Mouse (Mus musculus) neutrophil, adult 5-6 weeks (primary cell): ENCODE measurements around the gene Rnf169. TPM values are rescaled to one million over a fixed set of nuclear protein-coding genes. Genes with fewer than 3 reads are reported as not detected.

Experiments
- ATAC-seq: fragments of 151-379, 151-347 bp; 2 replicates; pipeline ENCODE4 v1.8.0; 2017; ENCODE audit warnings: mild to moderate bottlenecking, moderate TSS enrichment; ENCODE audit not compliant: insufficient number of reproducible peaks, poor library complexity, low FRiP score, severe bottlenecking; ENCODE audit errors: extremely low read depth
- total RNA-seq: library from RNA; stranded (forward); fragments of 200-1000 nt; gene quantifications from 2 replicates; pipeline ENCODE4 v1.2.3, GENCODE M21; 2017

Gene Rnf169
- 50.6 and 66.2 TPM in 2 replicates for total RNA-seq

GRCm38 (mm10) chr7:99980132-99980591 lies at the start of gene Rnf169:
TSS of gene Rnf169 (minus strand) at chr7:99980448.
- ATAC-seq: peak; percentile 97

GRCm38 (mm10) chr7:100029307-100029706 lies 49.1 kb upstream of the Rnf169 start:
- 0 out of 2 replicates have a peak, but pooled peaks have one; percentile 33 for ATAC-seq

- no peak for ATAC-seq
Measured at GRCm38 (mm10) chr7:100027353-100027752, 47.1 kb upstream of the Rnf169 start.

- ATAC-seq: no peak
Measured at GRCm38 (mm10) chr7:100017056-100017455, 36.8 kb upstream of the Rnf169 start.

- ATAC-seq: no peak
Measured at GRCm38 (mm10) chr7:100014123-100014600, 33.9 kb upstream of the Rnf169 start.

- ATAC-seq: no peak
Measured at GRCm38 (mm10) chr7:100012515-100012914, 32.3 kb upstream of the Rnf169 start.

- no peak for ATAC-seq
Measured at GRCm38 (mm10) chr7:100012085-100012484, 31.8 kb upstream of the Rnf169 start.

GRCm38 (mm10) chr7:100010711-100011110 lies 30.5 kb upstream of the Rnf169 start:
- no peak for ATAC-seq

- ATAC-seq: peak; percentile 66; the same call in 1 of the 2 replicates
Measured at GRCm38 (mm10) chr7:100009640-100010039, 29.4 kb upstream of the Rnf169 start.

- ATAC-seq: no peak
Measured at GRCm38 (mm10) chr7:100008765-100009164, 28.5 kb upstream of the Rnf169 start.

GRCm38 (mm10) chr7:100006411-100006810 lies 26.2 kb upstream of the Rnf169 start:
- no peak for ATAC-seq

GRCm38 (mm10) chr7:100005790-100006189 lies 25.5 kb upstream of the Rnf169 start, which contains the start of gene Chrdl2:
TSS of gene Chrdl2 (plus strand) at chr7:100006172.
- no peak for ATAC-seq

GRCm38 (mm10) chr7:100003781-100004180 lies 23.5 kb upstream of the Rnf169 start:
- ATAC-seq: 0 out of 2 replicates have a peak, but pooled peaks have one; percentile 30

- ATAC-seq: no peak
Measured at GRCm38 (mm10) chr7:99998668-99999067, 18.4 kb upstream of the Rnf169 start.

GRCm38 (mm10) chr7:99995186-99995585 lies 14.9 kb upstream of the Rnf169 start:
- no peak for ATAC-seq

- ATAC-seq: no peak
Measured at GRCm38 (mm10) chr7:99993159-99993558, 12.9 kb upstream of the Rnf169 start.

- no peak for ATAC-seq
Measured at GRCm38 (mm10) chr7:99990990-99991707, 10.9 kb upstream of the Rnf169 start.

- ATAC-seq: no peak
Measured at GRCm38 (mm10) chr7:99989844-99990760, 9.9 kb upstream of the Rnf169 start.

- ATAC-seq: peak; percentile 67; the same call in 1 of the 2 replicates
Measured at GRCm38 (mm10) chr7:99988725-99989124, 8.5 kb upstream of the Rnf169 start.
